Mouse (Mus musculus) ES-E14 (cell line): ENCODE data around the gene Npff. TPM values are rescaled to one million over a fixed set of nuclear protein-coding genes. Genes with fewer than 3 reads are reported as not detected.

ENCODE experiments used
- DNase-seq: peaks from one replicate; pipeline ENCODE4 v3.0.0-alpha.2; 2013; ENCODE audit warnings: low read depth, low spot score
- H3K27ac ChIP-seq: 2 replicates; pipeline ENCODE4 v1.5.1; 2012; ENCODE audit warnings: low read depth, mild to moderate bottlenecking, low read length, moderate library complexity, mixed read lengths; ENCODE audit not compliant: poor library complexity, insufficient read depth, severe bottlenecking
- H3K36me3 ChIP-seq: 2 replicates; pipeline ENCODE4 v1.6.1; 2012; ENCODE audit warnings: mild to moderate bottlenecking, low read length, moderate library complexity, mixed read lengths; ENCODE audit not compliant: control insufficient read depth, poor library complexity, insufficient read depth, severe bottlenecking
- H3K4me1 ChIP-seq, 2 experiments: fragments of 150-350 bp in 1 of 2; sonication (generic) in 1 of 2; 2 replicates each; pipeline ENCODE4 v1.6.1; 2012; ENCODE audit warnings: low read length in 2 of 2, mild to moderate bottlenecking in 1 of 2, mixed read lengths in 1 of 2; ENCODE audit not compliant: control insufficient read depth in 2 of 2, insufficient read depth in 2 of 2, poor library complexity in 1 of 2
- H3K4me3 ChIP-seq, 2 experiments: fragments of 150-350 bp in 1 of 2; sonication (generic) in 1 of 2; 2 replicates each; pipeline ENCODE4 v1.5.1; 2012; ENCODE audit warnings: low read length in 2 of 2, low read depth in 1 of 2, mild to moderate bottlenecking in 1 of 2, mixed read lengths in 1 of 2; ENCODE audit not compliant: insufficient read depth in 1 of 2, poor library complexity in 1 of 2, severe bottlenecking in 1 of 2
- H3K9ac ChIP-seq: 2 replicates; pipeline ENCODE4 v1.6.1; 2012; ENCODE audit warnings: low read depth, mild to moderate bottlenecking, low read length, mixed read lengths; ENCODE audit not compliant: poor library complexity, insufficient read depth, severe bottlenecking
- H3K9me3 ChIP-seq: fragments of 150-350 bp; sonication (generic); 2 replicates; pipeline ENCODE4 v1.6.1; 2012; ENCODE audit warnings: low read depth, mild to moderate bottlenecking, low read length; ENCODE audit not compliant: control insufficient read depth, insufficient read depth
- CHD2 ChIP-seq: IDR thresholded peaks from 2 replicates; pipeline ENCODE4 v1.6.1; 2014; ENCODE audit warnings: mild to moderate bottlenecking, low read depth, low read length, inconsistent platforms
- HCFC1 ChIP-seq: IDR thresholded peaks from 2 replicates; pipeline ENCODE4 v1.6.1; 2012; ENCODE audit warnings: low read length, inconsistent platforms, borderline replicate concordance; ENCODE audit not compliant: insufficient read depth
- MAFK ChIP-seq: IDR thresholded peaks from 2 replicates; pipeline ENCODE4 v1.6.1; 2014; ENCODE audit warnings: mild to moderate bottlenecking, low read depth, low read length, inconsistent platforms; ENCODE audit not compliant: insufficient read depth
- ZC3H11A ChIP-seq: IDR thresholded peaks from 2 replicates; pipeline ENCODE4 v1.6.1; 2012; ENCODE audit warnings: low read depth, mild to moderate bottlenecking, inconsistent platforms, low read length, borderline replicate concordance
- ZNF384 ChIP-seq: IDR thresholded peaks from 2 replicates; pipeline ENCODE4 v1.6.1; 2012; ENCODE audit warnings: low read depth, low read length, inconsistent platforms
- in situ Hi-C, 2 experiments: fragments of 600-800 bp; cut with MboI; formaldehyde crosslinking; loops; one replicate each; pipeline ENCODE4 v1.15.1; 2025; ENCODE audit warnings: low sequenced_read_pairs in 2 of 2, inconsistent platforms in 1 of 2; ENCODE audit not compliant: unreplicated experiment in 2 of 2
- total RNA-seq: library from RNA; depleted of rRNA; stranded (reverse); fragments of 300-350 nt; gene quantifications from 2 replicates; pipeline ENCODE4 v1.2.3, GENCODE M21; 2012

The Npff gene
- total RNA-seq, 1 experiment: 2.6 TPM

DNA sequence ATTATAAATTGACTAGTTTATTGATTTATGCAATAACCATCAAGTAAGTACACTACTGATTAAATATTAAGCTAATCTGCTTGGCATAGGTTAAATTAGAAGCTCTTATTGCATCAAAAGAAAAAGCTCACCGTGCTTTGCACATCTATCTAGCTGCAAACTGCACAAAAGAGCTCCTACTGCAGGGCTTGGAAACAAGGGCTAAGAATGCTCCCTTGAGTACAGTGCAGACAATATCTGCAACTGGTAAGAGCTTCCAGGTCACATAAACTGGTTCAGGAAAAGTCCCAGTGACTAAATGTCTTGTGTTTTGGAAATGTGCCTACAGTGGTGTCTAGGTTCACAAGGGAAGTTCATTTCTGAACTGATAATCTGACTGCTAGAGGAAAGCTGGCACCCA is 37.7 kb upstream of the Npff start:
- TF ChIP-seq MAFK: no peak
- TF ChIP-seq HCFC1: no peak
- TF ChIP-seq ZNF384: no peak
- TF ChIP-seq CHD2: no peak
- no peak for TF ChIP-seq ZC3H11A
- in situ Hi-C loops: no loop called here
- H3K9me3 ChIP-seq: no peaks in the 10 kb centered on the region
- no peaks in the 10 kb centered on the region for H3K36me3 ChIP-seq
- H3K9ac ChIP-seq: no peak overlapping the region
- DNase-seq: no peak
- H3K27ac ChIP-seq: no peak overlapping the region
- no peaks in the 10 kb centered on the region for H3K4me1 ChIP-seq
- H3K4me3 ChIP-seq: no peak overlapping the region

DNA sequence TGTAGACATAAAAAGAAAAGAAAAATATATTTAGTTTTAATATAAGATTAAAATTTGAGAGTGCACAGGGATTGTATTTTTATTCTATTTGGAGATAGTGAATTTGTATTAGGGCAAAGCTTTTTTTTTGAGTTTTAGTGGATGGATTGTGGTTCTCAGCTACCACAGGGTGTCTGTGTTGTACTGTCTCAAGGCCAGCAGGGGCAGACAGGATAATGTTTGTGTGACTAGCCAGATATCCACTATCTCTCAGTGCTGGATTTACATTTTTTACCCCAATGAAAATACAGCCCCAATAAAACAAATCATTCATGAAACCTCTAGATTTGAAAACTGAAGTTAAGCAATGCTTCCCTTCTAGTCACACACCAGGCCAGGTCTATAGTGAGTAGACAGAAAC is 32.8 kb upstream of the Npff start:
- H3K9ac ChIP-seq: no peak overlapping the region
- TF ChIP-seq MAFK (no peak), HCFC1 (no peak), ZC3H11A (no peak), ZNF384 (no peak), CHD2 (no peak)
- no peak overlapping the region for H3K27ac ChIP-seq
- H3K9me3 ChIP-seq: no peaks in the 10 kb centered on the region
- in situ Hi-C loops: no loop called here
- no peak for DNase-seq
- H3K36me3 ChIP-seq: peaks cover 2% of the 10 kb centered on the region
- no peaks in the 10 kb centered on the region for H3K4me1 ChIP-seq
- H3K4me3 ChIP-seq: no peak overlapping the region

DNA sequence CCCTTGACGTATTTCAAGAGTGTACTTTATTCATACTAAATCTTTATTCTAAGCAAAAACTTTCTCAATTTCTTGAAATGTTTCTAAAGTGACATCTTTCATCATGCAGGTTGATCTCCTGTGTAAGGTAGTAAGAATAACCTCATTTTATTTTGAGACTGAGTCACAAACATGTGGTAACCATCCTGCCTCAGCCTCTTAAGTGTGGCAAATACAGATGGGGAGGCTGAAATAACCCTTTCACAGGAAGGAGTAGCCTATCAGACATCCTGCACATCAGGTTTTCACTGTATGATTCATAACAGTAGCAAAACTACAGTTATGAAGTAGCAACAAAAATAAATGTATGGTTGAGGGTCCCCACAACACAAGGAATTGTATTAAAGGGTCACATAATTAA is 30.8 kb upstream of the Npff start:
- Histone ChIP-seq H3K4me1 (no peaks in the 10 kb centered on the region), H3K9me3 (no peaks in the 10 kb centered on the region), H3K9ac (no peak overlapping the region), H3K4me3 (no peak overlapping the region), H3K27ac (no peak overlapping the region), H3K36me3 (peaks cover 2% of the 10 kb centered on the region)
- TF ChIP-seq CHD2: no peak
- no peak for TF ChIP-seq ZC3H11A
- no peak for TF ChIP-seq HCFC1
- TF ChIP-seq MAFK: no peak
- TF ChIP-seq ZNF384: no peak
- in situ Hi-C loops: no loop called here
- no peak for DNase-seq

DNA sequence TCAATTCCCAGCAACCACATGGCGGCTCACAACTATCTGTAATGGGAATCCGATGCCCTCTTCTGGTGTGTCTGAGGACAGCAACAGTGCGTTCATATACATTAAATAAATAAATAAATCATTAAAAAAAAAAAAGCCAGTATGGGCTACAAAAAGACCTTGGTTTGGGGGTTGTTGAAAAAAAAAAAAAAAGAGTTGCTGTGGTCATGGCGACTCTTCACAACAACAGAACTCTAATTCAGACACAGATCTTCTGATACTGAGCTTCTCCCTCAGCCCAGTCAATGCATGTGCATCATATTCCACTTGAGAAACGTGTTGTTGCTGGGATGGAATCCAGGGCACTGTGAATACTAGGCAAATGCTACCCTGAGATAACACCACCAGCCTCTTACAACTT is 27.9 kb upstream of the Npff start:
- H3K4me1 ChIP-seq: no peaks in the 10 kb centered on the region
- peaks cover 2% of the 10 kb centered on the region for H3K36me3 ChIP-seq

DNA sequence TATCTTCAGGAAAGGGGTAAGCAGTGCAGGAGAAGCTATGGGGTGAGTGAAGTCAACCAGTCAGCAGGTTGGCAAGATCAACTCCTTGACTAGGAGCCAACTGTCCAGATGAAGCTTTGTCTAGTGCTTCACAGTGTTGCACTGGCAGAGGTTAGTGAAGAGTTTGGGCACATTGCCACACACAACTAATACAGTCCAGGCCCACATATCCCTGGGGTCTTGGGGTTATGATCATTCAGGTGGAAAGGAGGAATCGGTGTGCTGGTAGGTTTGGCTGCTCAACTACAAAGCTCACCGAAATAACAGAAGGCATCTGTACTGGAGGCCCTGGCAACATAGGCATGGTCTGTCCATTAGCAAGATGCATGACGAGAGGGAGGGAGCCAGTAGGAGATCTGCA is 22.7 kb upstream of the Npff start:
- TF ChIP-seq CHD2: no peak
- TF ChIP-seq HCFC1: no peak
- TF ChIP-seq ZNF384: no peak
- TF ChIP-seq ZC3H11A: no peak
- TF ChIP-seq MAFK: no peak

More for the DNA sequence above, 27.9 kb upstream of the Npff start:
- TF ChIP-seq ZC3H11A (no peak), ZNF384 (0 out of 2 replicates have a peak, but pooled peaks have one; percentile 54), MAFK (no peak), CHD2 (no peak)
- Histone ChIP-seq H3K27ac (no peak overlapping the region), H3K9ac (no peak overlapping the region), H3K9me3 (no peaks in the 10 kb centered on the region), H3K4me3 (no peak overlapping the region)
- no peak for DNase-seq
- in situ Hi-C loops: no loop called here

More for the DNA sequence above, 22.7 kb upstream of the Npff start:
- Histone ChIP-seq H3K4me1 (no peaks in the 10 kb centered on the region), H3K4me3 (no peak overlapping the region), H3K27ac (no peak overlapping the region), H3K9ac (no peak overlapping the region), H3K9me3 (no peaks in the 10 kb centered on the region), H3K36me3 (no peaks in the 10 kb centered on the region; the same call in none of the 2 replicates)
- in situ Hi-C loops: no loop called here
- no peak for DNase-seq
